Mouse (Mus musculus) intestine, embryonic 15.5 days (tissue): ENCODE results near the gene Faap20. TPM values are rescaled to one million over a fixed set of nuclear protein-coding genes. Genes with fewer than 3 reads are reported as not detected.

Experiments used
- ATAC-seq: fragments of 200-750 bp; cut with Nextera tagmentation; 2 replicates; pipeline ENCODE4 v1.8.0; 2017; ENCODE audit warnings: moderate TSS enrichment, moderate library complexity
- H3K27ac ChIP-seq: fragments of 300-500 bp; sonication (generic); 2 replicates; pipeline ENCODE4 v1.5.1; 2015; ENCODE audit warnings: mild to moderate bottlenecking, inconsistent platforms
- H3K27me3 ChIP-seq: fragments of 300-500 bp; sonication (generic); replicated peaks from 2 replicates; pipeline ENCODE4 v1.6.1; 2015; ENCODE audit warnings: inconsistent platforms
- H3K36me3 ChIP-seq: fragments of 300-500 bp; sonication (generic); 2 replicates; pipeline ENCODE4 v1.6.1; 2015; ENCODE audit warnings: inconsistent platforms
- H3K4me1 ChIP-seq: fragments of 300-500 bp; sonication (generic); replicated peaks from 2 replicates; pipeline ENCODE4 v1.6.1; 2015; ENCODE audit warnings: inconsistent platforms
- H3K4me2 ChIP-seq: fragments of 300-500 bp; sonication (generic); replicated peaks from 2 replicates; pipeline ENCODE4 v1.6.1; 2015; ENCODE audit warnings: mild to moderate bottlenecking, inconsistent platforms
- H3K4me3 ChIP-seq: fragments of 300-500 bp; sonication (generic); replicated peaks from 2 replicates; pipeline ENCODE4 v1.5.1; 2015; ENCODE audit warnings: inconsistent platforms
- H3K9ac ChIP-seq: fragments of 300-500 bp; sonication (generic); 2 replicates; pipeline ENCODE4 v1.6.1; 2015; ENCODE audit warnings: inconsistent platforms
- H3K9me3 ChIP-seq: fragments of 300-500 bp; sonication (generic); 2 replicates; pipeline ENCODE4 v1.6.1; 2016; ENCODE audit warnings: inconsistent platforms
- WGBS: fragments of 180-500 bp; shearing (Covaris S2); methylation state at CpG from one replicate; pipeline ENCODE4 v1.1.7; 2015; 5-methylcytosine and 5-hydroxymethylcytosine counted together
- polyA plus RNA-seq: library from polyadenylated mRNA; unstranded; fragments of >200 nt; fragmentation: Nextera tagmentation; extraction: Ambion mirVana; gene quantifications from 2 replicates; pipeline ENCODE4 v1.2.1, GENCODE M21; 2015

The Faap20 gene
- polyA plus RNA-seq, 1 experiment from 2014 or later, result 64.1 TPM

DNA sequence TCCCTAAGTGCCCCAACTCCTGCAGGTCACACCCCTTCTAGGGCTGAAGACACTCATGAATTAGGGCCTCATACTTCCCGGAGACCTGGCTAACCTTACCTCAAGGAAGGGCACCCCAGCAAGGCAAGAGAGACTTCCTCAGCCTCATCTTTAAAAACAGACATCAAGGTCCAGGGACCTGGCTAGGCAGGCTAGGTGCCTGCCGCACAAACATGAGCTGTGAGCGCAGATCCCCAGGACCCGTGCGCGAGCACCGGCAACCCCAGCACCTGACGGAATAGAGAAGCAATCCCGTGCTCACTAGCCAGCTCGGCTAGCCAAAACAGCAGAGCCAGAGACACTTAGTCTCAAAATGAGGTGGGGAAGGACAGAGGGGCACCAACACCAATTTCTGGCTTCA lies 34.8 kb upstream of the Faap20 start:
- WGBS, result 62% methylated on average over 10 of the region's 10 CpGs
- no peak for ATAC-seq
- peak overlapping the region; percentile 20; the same call in 1 of the 2 replicates for H3K4me2 ChIP-seq

GRCm38 (mm10) chr4:155215203-155215602 lies 34.4 kb upstream of the Faap20 start:
- H3K9me3 ChIP-seq, result no peaks in the 10 kb centered on the region
- no peaks in the 10 kb centered on the region for H3K27me3 ChIP-seq
- no peak overlapping the region for H3K9ac ChIP-seq
- peaks cover 70% of the 10 kb centered on the region for H3K4me1 ChIP-seq
- H3K4me2 ChIP-seq, result 0 out of 2 replicates have a peak overlapping the region, but pooled peaks have one; percentile 27
- H3K27ac ChIP-seq, result no peak overlapping the region
- no peak overlapping the region for H3K4me3 ChIP-seq
- ATAC-seq, result no peak
- 0 out of 2 replicates have a peak, but pooled peaks cover 4% of the 10 kb centered on the region for H3K36me3 ChIP-seq
- 56% methylated on average over 9 of the region's 9 CpGs for WGBS

More for the DNA sequence above, 34.8 kb upstream of the Faap20 start:
- H3K27ac ChIP-seq, result no peak overlapping the region
- H3K9ac ChIP-seq, result no peak overlapping the region
- no peaks in the 10 kb centered on the region for H3K9me3 ChIP-seq
- no peak overlapping the region for H3K4me3 ChIP-seq
- H3K4me1 ChIP-seq, result peaks cover 70% of the 10 kb centered on the region
- H3K36me3 ChIP-seq, result 0 out of 2 replicates have a peak, but pooled peaks cover 4% of the 10 kb centered on the region
- no peaks in the 10 kb centered on the region for H3K27me3 ChIP-seq

DNA sequence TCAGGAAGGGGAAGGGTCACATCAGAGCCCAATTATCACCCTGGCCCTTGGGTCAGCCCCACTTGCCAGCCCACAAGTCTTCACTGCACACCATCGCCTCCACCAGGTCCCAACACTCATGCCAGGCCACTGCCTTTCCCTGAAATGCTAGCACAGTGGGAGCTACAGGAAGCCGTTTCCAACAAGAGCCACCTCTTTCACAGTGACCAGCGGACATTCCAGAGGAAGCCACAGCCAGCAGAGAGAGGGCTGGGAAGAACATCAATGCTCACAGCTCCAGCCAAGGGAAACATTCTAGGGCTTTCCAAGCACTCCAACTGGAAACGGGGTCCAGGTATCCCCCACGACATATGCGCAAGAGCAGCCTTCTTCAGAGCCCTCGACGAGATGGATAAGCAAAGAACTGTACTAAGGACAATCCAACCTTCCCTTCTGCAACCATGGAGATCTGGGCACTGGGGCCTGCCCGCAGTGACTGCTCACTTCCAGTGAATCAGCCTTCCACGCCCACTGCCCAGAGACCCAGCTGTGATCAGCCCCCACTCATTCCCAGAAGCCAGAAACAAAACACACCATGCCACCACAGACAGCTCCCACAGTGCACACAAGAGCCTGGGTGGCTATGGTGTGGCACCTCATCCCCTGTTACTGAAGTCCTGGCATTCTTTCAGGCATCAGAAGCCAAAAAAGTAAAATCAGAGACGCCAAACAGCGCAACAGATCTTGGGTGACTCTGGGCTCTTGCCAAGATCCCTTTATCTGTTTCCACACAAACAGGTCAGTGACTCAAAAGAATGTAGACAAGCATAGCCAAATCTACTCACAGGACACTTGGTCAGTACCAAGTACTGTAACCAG lies 33.6 kb upstream of the Faap20 start:
- no peak for ATAC-seq
- Histone ChIP-seq H3K4me2 (peak overlapping the region; percentile 27; the same call in 1 of the 2 replicates), H3K36me3 (no peaks in the 10 kb centered on the region), H3K9me3 (no peaks in the 10 kb centered on the region), H3K4me1 (peaks cover 69% of the 10 kb centered on the region), H3K27me3 (no peaks in the 10 kb centered on the region), H3K4me3 (no peak overlapping the region), H3K9ac (no peak overlapping the region), H3K27ac (no peak overlapping the region)
- 62% methylated on average over 12 of the region's 12 CpGs for WGBS

DNA sequence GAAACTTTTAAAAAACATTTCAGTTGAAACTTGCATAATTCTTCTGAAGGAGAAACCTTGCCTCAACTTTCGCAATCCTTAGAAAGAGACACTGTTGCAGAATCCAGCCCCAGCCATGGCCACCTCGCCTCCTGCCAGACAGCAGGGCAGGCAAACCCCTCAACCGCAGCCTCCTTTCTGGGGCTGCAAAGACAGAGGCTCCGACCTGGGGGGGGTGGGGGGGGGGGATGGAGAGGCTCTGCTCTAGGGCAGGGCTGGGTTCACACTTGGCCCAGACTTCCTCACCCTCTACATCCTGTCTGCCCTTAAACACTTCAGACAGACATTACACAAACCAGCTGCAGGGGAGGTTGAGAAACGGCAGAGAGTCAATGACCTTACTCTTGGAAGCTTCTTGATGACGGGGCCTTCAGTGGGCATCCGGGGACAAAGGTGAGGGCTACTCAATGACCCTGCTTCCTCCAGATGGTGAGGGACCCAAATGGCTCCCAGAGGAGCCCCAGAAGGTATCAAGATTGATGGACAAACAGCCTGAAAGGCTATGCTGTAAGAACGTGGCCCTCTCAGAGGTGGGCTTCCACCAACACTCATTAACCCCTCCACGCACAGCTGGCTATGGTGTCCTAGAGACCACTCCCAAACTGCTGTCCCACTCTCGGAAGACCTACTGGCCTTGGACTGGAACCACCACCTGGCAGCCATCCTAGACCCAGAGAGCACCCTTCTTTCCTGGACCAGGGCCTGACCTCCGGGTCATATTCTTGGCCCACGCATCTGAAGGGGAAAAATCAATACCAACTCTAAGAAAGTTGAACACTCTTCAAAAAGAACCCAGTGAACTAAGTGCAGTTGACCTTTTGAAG lies 32.1 kb upstream of the Faap20 start:
- Histone ChIP-seq H3K4me1 (peaks cover 69% of the 10 kb centered on the region), H3K9me3 (no peaks in the 10 kb centered on the region), H3K4me3 (no peak overlapping the region), H3K4me2 (peak overlapping the region; percentile 91), H3K27ac (0 out of 2 replicates have a peak overlapping the region, but pooled peaks have one; percentile 24), H3K27me3 (no peaks in the 10 kb centered on the region), H3K9ac (no peak overlapping the region), H3K36me3 (no peaks in the 10 kb centered on the region)
- ATAC-seq, result no peak
- 42% methylated on average over 12 of the region's 12 CpGs for WGBS

DNA sequence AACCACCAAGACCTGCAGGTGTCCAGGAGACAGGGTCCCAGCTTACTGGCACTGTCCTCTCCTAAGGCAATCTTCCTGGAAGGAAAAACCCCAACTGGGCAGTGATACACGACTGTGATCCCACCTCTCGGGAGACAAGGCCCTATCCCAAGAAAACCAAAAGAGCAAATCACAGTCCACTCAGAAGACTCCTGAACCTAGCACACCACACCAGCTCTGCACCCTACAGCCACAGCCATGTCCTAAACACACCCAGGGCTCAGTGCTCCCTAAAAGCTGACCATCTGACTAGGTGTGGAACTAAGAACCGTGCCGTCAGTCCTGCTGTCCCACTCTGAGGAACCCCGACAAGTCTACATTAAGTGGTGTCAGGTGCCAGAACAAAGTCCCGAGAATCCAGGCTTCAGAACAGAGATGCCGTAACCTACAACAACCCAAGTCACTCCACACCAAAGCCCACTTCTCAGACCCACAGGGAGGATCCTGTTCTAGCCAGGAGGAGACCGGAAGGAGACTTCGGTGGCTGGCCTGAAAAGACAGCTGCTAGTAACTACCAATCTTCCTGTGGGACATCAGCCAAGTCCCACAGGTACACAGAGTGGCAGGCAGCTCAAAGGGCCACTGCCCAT lies 31.4 kb upstream of the Faap20 start:
- peak overlapping the region; percentile 80 for H3K4me3 ChIP-seq
- H3K4me2 ChIP-seq, result peak overlapping the region; percentile 91
- H3K9me3 ChIP-seq, result no peaks in the 10 kb centered on the region
- ATAC-seq, result no peak
- peaks cover 69% of the 10 kb centered on the region for H3K4me1 ChIP-seq
- 82% methylated on average over 9 of the region's 9 CpGs for WGBS
- no peak overlapping the region for H3K27ac ChIP-seq
- no peaks in the 10 kb centered on the region for H3K27me3 ChIP-seq
- H3K9ac ChIP-seq, result peak overlapping the region; percentile 27; the same call in 1 of the 2 replicates
- no peaks in the 10 kb centered on the region for H3K36me3 ChIP-seq

DNA sequence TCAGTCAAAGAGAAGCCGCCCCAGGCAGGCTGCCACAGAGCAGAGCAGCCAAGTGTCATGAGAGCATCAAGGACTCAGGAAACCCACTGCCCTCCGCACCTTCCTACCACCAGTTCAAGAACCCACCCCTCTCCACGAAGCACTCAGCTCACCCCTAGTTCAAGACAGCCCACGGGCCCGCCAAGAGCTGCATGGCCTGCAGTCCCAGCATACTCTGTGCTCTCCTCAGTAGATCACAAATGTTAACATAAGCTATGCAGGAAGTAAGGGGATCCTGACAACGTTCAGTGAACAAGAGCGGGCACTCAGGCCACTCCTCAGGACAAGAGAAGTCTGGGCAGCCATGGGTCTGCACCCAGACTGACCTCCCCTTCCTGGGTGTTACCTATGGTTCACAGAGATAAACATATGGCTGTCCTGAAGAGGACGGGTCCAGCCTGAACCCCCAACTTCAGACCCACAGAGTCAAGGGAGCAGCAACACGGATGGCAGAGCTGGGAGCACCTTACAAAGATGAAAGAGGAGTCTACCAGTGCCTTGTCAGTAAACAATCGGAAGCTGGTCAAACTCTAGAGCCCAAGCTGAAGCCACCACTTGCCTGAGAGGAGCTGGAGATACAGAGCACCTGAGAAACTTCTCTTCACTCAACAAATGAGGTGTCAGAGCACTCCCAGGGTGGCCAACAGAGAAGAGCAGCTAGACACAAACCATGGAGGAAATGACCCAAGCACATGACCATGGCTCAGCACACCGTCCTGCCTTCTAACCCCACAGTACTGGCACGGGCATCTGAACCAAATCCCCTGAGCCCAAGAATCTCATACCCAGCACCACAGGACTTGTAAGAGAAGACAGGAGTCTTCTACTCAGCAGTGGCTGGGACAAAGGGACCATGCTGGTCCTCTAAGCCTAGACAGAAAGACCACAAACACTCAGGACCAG lies 30.1 kb upstream of the Faap20 start:
- no peaks in the 10 kb centered on the region for H3K9me3 ChIP-seq
- H3K9ac ChIP-seq, result peak overlapping the region; percentile 95
- WGBS, result 33% methylated on average over 12 of the region's 12 CpGs
- no peak for ATAC-seq
- peak overlapping the region; percentile 91 for H3K4me2 ChIP-seq
- H3K27ac ChIP-seq, result no peak overlapping the region
- no peaks in the 10 kb centered on the region for H3K36me3 ChIP-seq
- peaks cover 61% of the 10 kb centered on the region for H3K4me1 ChIP-seq
- H3K27me3 ChIP-seq, result no peaks in the 10 kb centered on the region
- peak overlapping the region; percentile 80 for H3K4me3 ChIP-seq

- Histone ChIP-seq H3K27ac (peak overlapping the region; percentile 86), H3K36me3 (no peaks in the 10 kb centered on the region), H3K4me3 (peak overlapping the region; percentile 80), H3K9ac (peak overlapping the region; percentile 95), H3K27me3 (no peaks in the 10 kb centered on the region), H3K4me2 (peak overlapping the region; percentile 91), H3K4me1 (peaks cover 52% of the 10 kb centered on the region), H3K9me3 (no peaks in the 10 kb centered on the region)
- ATAC-seq, result no peak
- 5% methylated on average over 14 of the region's 14 CpGs for WGBS
These were observed 29.1 kb upstream of the Faap20 start for GRCm38 (mm10) chr4:155220213-155221100.

DNA sequence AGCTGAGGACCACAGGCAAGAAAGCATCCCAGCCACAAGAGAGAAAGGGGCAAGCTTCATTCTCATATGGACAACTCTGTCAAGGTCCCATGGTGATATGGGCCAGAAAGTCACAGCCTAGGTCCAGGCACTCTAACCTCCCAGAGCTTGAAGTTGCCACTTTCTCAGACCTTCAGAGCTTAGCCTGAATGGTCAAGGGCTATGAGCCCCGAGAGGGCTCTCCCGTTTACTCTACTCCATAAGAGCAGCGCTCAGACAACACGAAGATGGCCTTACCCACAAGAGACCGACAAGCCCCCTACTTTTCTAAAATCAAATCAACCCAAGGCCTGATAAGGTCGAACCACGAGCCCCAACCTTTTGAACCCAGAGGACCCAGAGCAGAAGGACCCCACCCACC lies 28.5 kb upstream of the Faap20 start:
- Histone ChIP-seq H3K9ac (peak overlapping the region; percentile 95), H3K27me3 (no peaks in the 10 kb centered on the region), H3K27ac (peak overlapping the region; percentile 86), H3K4me1 (peaks cover 45% of the 10 kb centered on the region), H3K4me2 (peak overlapping the region; percentile 91), H3K9me3 (no peaks in the 10 kb centered on the region), H3K4me3 (peak overlapping the region; percentile 80), H3K36me3 (no peaks in the 10 kb centered on the region)
- 4% methylated on average over 7 of the region's 7 CpGs for WGBS
- ATAC-seq, result no peak

DNA sequence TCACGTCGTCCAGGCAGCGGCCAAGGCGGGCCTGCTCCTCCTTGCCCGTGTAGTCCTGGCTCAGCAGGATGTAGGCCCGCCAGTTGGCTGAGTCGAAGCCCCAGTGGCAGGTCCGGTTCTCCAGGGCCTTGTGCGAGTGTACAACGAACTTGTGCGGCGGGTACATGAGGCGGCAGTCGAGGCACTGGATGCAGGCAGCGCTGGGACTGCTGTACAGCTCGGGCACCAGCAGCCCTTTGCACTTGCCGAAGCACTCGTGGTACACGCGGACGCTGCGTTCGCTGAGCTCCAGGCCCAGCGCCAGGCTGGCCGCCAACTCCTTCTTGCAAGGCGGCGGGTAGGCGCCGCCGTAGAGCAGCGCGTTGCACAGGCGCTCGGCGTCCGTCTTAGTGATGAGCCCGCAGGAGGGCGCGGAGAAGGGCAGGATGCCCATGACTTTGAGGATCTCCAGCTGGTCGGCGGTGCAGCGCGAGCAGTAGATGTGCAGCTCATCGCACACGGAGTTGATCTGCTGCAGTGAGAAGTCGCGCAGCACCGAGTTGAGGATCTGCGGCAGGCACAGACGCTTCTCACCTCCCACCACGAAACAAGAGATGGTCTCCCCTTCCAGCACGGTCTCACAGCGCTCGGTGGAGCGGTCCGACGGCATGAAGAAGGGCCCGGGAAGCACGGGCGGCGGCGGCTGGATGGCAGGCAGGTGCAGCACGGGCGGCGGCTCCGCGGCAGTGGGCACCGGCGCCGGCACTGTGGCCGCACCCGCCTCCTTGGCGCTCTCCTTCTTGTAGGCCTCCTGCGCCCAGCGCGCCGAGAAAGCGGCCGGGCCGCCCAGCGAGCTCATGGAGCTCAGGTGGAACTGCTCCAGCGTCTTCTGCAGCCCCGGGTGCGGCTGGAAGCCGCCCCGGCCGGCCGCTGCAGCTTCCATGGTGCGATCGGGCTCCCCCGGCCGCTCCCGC lies 27.7 kb upstream of the Faap20 start:
- ATAC-seq, result no peak
- H3K36me3 ChIP-seq, result no peaks in the 10 kb centered on the region
- H3K9me3 ChIP-seq, result no peaks in the 10 kb centered on the region
- no peaks in the 10 kb centered on the region for H3K27me3 ChIP-seq
- H3K4me3 ChIP-seq, result peak overlapping the region; percentile 80
- WGBS, result under 1% methylated on average over 91 of the region's 93 CpGs
- H3K4me2 ChIP-seq, result peak overlapping the region; percentile 91
- H3K27ac ChIP-seq, result peak overlapping the region; percentile 86
- H3K4me1 ChIP-seq, result peaks cover 38% of the 10 kb centered on the region
- peak overlapping the region; percentile 95 for H3K9ac ChIP-seq

DNA sequence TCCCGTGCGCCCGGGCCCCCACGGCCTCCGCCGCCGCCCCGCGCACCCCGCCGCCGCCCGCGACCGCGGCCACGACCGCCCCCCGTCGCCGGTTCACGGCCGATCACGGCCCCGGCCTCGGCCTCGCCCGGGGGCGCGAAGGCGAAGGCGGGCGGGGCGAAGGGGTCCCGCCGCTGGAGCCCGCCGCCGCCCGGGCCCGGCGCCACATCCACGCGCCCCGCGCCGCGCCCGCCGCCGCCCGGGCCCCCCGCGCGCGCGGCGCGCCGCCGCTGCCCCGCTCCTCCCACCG lies 27.1 kb upstream of the Faap20 start, which contains the start of gene Ski:
Gene Ski (minus strand): TSS at position 41 of the 289 bp plus-strand sequence.
- H3K9ac ChIP-seq, result peak within 1 kb of the TSS; percentile 95
- H3K36me3 ChIP-seq, result no peaks in the 10 kb centered on the region
- H3K4me2 ChIP-seq, result peak within 1 kb of the TSS; percentile 91
- no peaks in the 10 kb centered on the region for H3K9me3 ChIP-seq
- H3K27ac ChIP-seq, result peak within 1 kb of the TSS; percentile 94
- under 1% methylated on average over 44 of the region's 63 CpGs for WGBS
- no peak for ATAC-seq
- H3K4me3 ChIP-seq, result peak within 1 kb of the TSS; percentile 80
- peaks cover 31% of the 10 kb centered on the region for H3K4me1 ChIP-seq
- H3K27me3 ChIP-seq, result no peaks in the 10 kb centered on the region
